ENCODE assay signal across 18 mouse cellular contexts in genomic region chr5:151210060-151210459, GRCm38 (mm10). TPM values are rescaled to one million over a fixed set of nuclear protein-coding genes. Genes with fewer than 3 reads are reported as not detected.
"Had no signal": no experiment of that assay in that cellular context is flagged by ENCODE, and none has a peak within 500 bp of the region (broad histone marks: within the 10 kb centered on the region; RNA-seq: fewer than 3 reads in every experiment).

No protein-coding gene starts in this region.

- ATAC-seq: midbrain, embryonic 13.5 days; midbrain, embryonic 16.5 days had no signal

- H3K27me3 ChIP-seq: limb, embryonic 12.5 days; limb, embryonic 15.5 days; liver, embryonic 13.5 days; megakaryocyte, embryonic 14.5 days; midbrain, embryonic 13.5 days had no signal

- H3K4me1 ChIP-seq: limb, embryonic 12.5 days; limb, embryonic 15.5 days; liver, embryonic 13.5 days; megakaryocyte, embryonic 14.5 days; midbrain, embryonic 10.5 days; midbrain, embryonic 13.5 days had no signal

- H3K9ac ChIP-seq: limb, embryonic 12.5 days; limb, embryonic 15.5 days; liver, embryonic 13.5 days; midbrain, embryonic 13.5 days had no signal

- H3K36me3 ChIP-seq: limb, embryonic 12.5 days; limb, embryonic 15.5 days; liver, embryonic 13.5 days; midbrain, embryonic 10.5 days; midbrain, embryonic 13.5 days had no signal

- H3K9me3 ChIP-seq: limb, embryonic 12.5 days; limb, embryonic 15.5 days; liver, embryonic 13.5 days; midbrain, embryonic 10.5 days; midbrain, embryonic 13.5 days had no signal

- H3K4me2 ChIP-seq: limb, embryonic 12.5 days; limb, embryonic 15.5 days; liver, embryonic 13.5 days; midbrain, embryonic 13.5 days had no signal

- H3K27ac ChIP-seq: limb, embryonic 12.5 days; limb, embryonic 15.5 days; liver, embryonic 13.5 days; midbrain, embryonic 10.5 days; midbrain, embryonic 13.5 days; stomach, postnatal 0 days had no signal

- H3K4me3 ChIP-seq: limb, embryonic 12.5 days; limb, embryonic 15.5 days; liver, embryonic 13.5 days; megakaryocyte, embryonic 14.5 days; midbrain, embryonic 10.5 days; midbrain, embryonic 13.5 days had no signal

- DNase-seq: kidney, adult 18-20 months; kidney, adult 9 months; kidney, postnatal 25 days; left cerebral cortex, postnatal 4 days; liver, embryonic 13.5 days; lung, adult 2 months; lung, postnatal 14 days; lung, postnatal 4 days; thymus, adult 2 months; thymus, postnatal 14 days had no signal

RNA-seq across cellular contexts. Expression of gene Stard13, which starts 23.6 kb away (rescaled TPM):
- total RNA-seq: monocyte, adult 5-6 weeks had no signal
